Mouse (Mus musculus): ENCODE data around the gene Asxl1. TPM values are rescaled to one million over a fixed set of nuclear protein-coding genes. Genes with fewer than 3 reads are reported as not detected.

Asxl1 gene
- polyA plus RNA-seq, 1 experiment from 2014 or later: 14.3 TPM

DNA sequence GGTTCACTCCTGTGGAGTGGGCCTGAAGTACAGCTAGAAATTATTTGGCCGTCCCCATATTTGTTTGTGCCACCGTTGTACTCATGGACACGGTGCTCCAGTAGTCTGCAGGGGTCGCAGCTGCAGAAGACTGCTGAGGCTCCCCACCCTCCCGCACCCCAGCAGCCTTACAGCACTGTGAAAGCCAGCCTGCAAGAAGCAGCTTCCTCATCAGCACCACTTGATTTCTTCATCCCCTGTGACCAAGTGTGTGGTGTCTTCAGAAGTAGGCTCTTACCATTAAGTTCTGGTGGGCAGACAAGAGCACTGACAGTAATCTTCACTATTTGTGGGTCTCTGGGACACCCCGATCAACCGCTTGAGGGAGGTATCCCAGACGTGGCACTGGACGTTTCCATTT, 32.7 kb upstream of the Asxl1 start:
- Histone ChIP-seq H3K4me1 (ENCODE audit: control insufficient read depth, insufficient read depth, low read length) (no peaks in the 10 kb centered on the region), H3K9ac (ENCODE audit: low read depth, low read length) (no peak overlapping the region), H3K4me2 (ENCODE audit: low read depth, low read length) (no peak overlapping the region), H3K27ac (replicated peaks; ENCODE audit: low read depth, low read length) (no peak overlapping the region), H3K27me3 (replicated peaks; ENCODE audit: control insufficient read depth, insufficient read depth, low read length) (no peaks in the 10 kb centered on the region), H3K4me3 (ENCODE audit: low read depth, low read length) (no peak overlapping the region), H3K9me3 (ENCODE audit: control insufficient read depth, low read length) (no peaks in the 10 kb centered on the region), H3K36me3 (ENCODE audit: control insufficient read depth, insufficient read depth, low read length) (peaks cover 19% of the 10 kb centered on the region)
- WGBS: 82% methylated on average over 9 of the region's 9 CpGs
- DNase-seq (ENCODE audit: low spot score) (no peak), ATAC-seq (ENCODE audit: low read depth) (no peak)

DNA sequence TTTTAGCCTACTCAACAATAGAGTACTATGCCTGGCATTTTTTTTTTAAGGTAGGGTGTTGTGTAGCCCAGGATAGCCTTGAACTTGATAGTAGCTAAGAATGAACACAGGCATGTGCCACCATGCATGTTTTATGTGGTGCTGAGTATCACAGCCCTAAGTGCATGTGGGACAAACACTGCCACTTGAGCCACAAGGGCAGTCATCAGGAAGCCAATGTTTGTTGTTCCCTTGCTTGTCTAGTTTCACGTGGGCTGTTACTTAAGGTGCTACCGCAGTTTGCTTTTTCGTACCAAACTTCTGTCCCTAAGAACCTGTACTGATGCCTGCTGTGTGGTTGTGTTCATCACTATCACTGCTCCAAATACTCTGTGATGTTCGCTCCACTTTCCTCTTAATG, 27.2 kb upstream of the Asxl1 start:
- whole genome bisulfite sequencing: 92% methylated on average over 4 of the region's 4 CpGs
- Histone ChIP-seq H3K27ac (replicated peaks; ENCODE audit: low read depth, low read length) (no peak overlapping the region), H3K4me1 (ENCODE audit: control insufficient read depth, insufficient read depth, low read length) (no peaks in the 10 kb centered on the region), H3K4me3 (ENCODE audit: low read depth, low read length) (no peak overlapping the region), H3K4me2 (ENCODE audit: low read depth, low read length) (no peak overlapping the region), H3K9ac (ENCODE audit: low read depth, low read length) (no peak overlapping the region), H3K9me3 (ENCODE audit: control insufficient read depth, low read length) (no peaks in the 10 kb centered on the region), H3K36me3 (ENCODE audit: control insufficient read depth, insufficient read depth, low read length) (peaks cover 53% of the 10 kb centered on the region), H3K27me3 (replicated peaks; ENCODE audit: control insufficient read depth, insufficient read depth, low read length) (no peaks in the 10 kb centered on the region)
- DNase-seq (ENCODE audit: low spot score): no peak
- no peak for ATAC-seq (ENCODE audit: low read depth)

DNA sequence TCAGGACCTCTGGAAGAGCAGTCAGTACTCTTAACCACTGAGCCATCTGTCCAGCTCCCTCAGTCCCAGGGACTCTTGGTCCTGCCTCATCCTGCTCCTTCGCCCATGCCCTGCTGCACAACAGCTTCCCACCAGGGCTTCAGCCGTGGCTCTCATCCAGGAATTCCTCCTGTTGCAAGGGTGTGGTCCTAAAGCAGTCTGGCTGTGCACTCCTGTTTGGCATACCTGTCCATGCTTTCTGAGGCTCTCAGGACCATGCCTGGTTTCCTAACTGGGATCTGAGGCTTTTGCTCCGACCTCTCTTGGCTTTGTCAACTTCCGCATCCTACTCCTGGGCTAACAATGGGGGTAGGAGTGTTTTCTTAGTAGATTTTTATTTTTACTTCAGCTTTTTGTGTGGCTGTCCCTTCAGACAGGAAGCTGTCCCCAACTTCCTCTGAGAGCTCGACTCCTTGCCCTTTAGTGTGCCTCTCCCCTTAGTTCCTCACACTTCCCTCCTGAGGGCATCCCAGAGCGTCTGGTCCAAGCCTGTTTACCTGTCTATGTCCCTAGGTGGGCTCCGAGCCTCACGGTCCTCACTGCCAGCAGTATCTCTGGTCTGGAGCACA, 26.5 kb upstream of the Asxl1 start:
- ATAC-seq (ENCODE audit: low read depth) (no peak), DNase-seq (ENCODE audit: low spot score) (no peak)
- Histone ChIP-seq H3K4me3 (ENCODE audit: low read depth, low read length) (no peak overlapping the region), H3K4me2 (ENCODE audit: low read depth, low read length) (no peak overlapping the region), H3K9ac (ENCODE audit: low read depth, low read length) (no peak overlapping the region), H3K9me3 (ENCODE audit: control insufficient read depth, low read length) (no peaks in the 10 kb centered on the region), H3K27ac (replicated peaks; ENCODE audit: low read depth, low read length) (no peak overlapping the region), H3K36me3 (ENCODE audit: control insufficient read depth, insufficient read depth, low read length) (peaks cover 60% of the 10 kb centered on the region), H3K4me1 (ENCODE audit: control insufficient read depth, insufficient read depth, low read length) (no peaks in the 10 kb centered on the region), H3K27me3 (replicated peaks; ENCODE audit: control insufficient read depth, insufficient read depth, low read length) (no peaks in the 10 kb centered on the region)
- 75% methylated on average over 8 of the region's 8 CpGs for WGBS

DNA sequence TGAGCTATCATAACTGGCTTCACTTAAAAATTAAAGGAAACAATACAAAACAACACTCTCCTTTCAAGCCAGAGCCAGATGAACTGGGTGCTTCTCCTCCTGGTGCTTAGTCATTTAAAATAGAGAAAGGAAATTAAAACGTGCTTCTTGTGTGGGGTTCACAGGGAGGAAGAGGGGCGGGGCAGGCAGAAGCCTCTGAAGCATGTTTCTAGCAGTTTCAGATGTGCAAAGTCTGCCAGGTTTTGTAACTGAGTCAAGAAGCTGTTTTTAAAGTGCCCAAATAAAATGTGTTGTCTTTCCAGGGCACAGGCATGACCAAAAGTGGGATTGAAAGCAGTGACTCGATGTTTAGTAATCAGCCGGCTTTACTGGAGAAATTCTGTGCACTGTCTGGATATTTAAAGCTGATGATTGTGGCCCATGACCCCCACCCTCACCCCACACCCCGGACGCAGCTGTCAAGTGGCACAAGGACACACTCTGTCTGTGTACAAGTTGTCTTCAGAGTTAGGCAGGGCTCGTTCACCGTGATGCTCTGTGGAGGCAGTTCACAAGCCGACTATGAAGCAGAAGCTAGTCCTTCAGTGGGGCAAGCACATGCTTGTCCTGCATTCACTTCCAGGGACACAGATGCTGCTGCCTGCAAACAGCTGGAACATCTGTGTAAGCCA, 19.8 kb upstream of the Asxl1 start:
- no peaks in the 10 kb centered on the region for H3K4me1 ChIP-seq (ENCODE audit: control insufficient read depth, insufficient read depth, low read length)
- no peaks in the 10 kb centered on the region for H3K27me3 ChIP-seq (replicated peaks; ENCODE audit: control insufficient read depth, insufficient read depth, low read length)
- 77% methylated on average over 9 of the region's 9 CpGs for WGBS
- H3K4me3 ChIP-seq (ENCODE audit: low read depth, low read length): no peak overlapping the region
- no peak for ATAC-seq (ENCODE audit: low read depth)
- no peaks in the 10 kb centered on the region for H3K9me3 ChIP-seq (ENCODE audit: control insufficient read depth, low read length)
- no peak overlapping the region for H3K4me2 ChIP-seq (ENCODE audit: low read depth, low read length)
- H3K9ac ChIP-seq (ENCODE audit: low read depth, low read length): no peak overlapping the region
- H3K27ac ChIP-seq (replicated peaks; ENCODE audit: low read depth, low read length): no peak overlapping the region
- no peak for DNase-seq (ENCODE audit: low spot score)
- H3K36me3 ChIP-seq (ENCODE audit: control insufficient read depth, insufficient read depth, low read length): peaks cover 63% of the 10 kb centered on the region

DNA sequence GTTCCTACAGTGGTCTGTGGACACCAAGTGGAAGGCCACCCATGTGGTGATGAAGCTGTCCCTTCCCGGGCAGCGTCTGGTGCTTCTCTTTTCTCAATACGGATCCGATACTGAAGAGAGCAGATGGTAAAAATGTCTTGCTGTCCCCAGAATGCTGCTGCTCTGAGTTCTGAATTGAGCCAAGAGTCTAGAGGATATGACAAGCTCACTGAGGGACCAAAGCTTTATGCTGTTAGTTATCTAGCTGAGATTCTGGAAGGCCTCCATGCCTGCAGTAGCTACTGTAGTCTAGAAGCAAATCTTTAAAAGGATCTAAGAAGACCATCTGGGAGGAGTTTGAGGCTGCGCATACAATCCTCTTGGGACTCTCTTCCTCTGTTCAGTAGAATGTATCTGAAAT, 13.4 kb upstream of the Asxl1 start:
- Histone ChIP-seq H3K4me1 (ENCODE audit: control insufficient read depth, insufficient read depth, low read length) (no peaks in the 10 kb centered on the region), H3K27me3 (replicated peaks; ENCODE audit: control insufficient read depth, insufficient read depth, low read length) (no peaks in the 10 kb centered on the region), H3K4me2 (ENCODE audit: low read depth, low read length) (no peak overlapping the region), H3K36me3 (ENCODE audit: control insufficient read depth, insufficient read depth, low read length) (peaks cover 36% of the 10 kb centered on the region), H3K27ac (replicated peaks; ENCODE audit: low read depth, low read length) (no peak overlapping the region), H3K4me3 (ENCODE audit: low read depth, low read length) (no peak overlapping the region), H3K9ac (ENCODE audit: low read depth, low read length) (no peak overlapping the region), H3K9me3 (ENCODE audit: control insufficient read depth, low read length) (no peaks in the 10 kb centered on the region)
- 89% methylated on average over 5 of the region's 5 CpGs for WGBS
- DNase-seq (ENCODE audit: low spot score) (no peak), ATAC-seq (ENCODE audit: low read depth) (no peak)

DNA sequence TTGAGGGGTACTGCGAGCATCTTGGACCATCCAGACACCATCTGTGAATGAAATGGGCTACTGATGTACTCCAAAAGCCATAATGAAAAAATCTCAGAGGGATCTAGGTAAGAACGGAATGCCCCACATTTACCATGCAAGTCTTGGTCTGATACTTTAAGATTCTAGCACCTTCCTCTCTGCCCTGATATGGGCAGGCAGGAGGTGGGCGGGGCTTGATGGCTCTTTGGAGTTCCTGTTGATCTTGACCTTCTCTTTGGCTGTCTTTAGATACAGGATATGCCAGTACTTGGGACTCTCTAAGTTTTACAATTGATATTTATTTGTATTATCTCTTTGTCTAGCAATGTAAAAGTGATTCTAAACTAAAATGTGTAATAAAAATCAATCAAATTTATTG, 12.6 kb upstream of the Asxl1 start:
- H3K9me3 ChIP-seq (ENCODE audit: control insufficient read depth, low read length): no peaks in the 10 kb centered on the region
- H3K9ac ChIP-seq (ENCODE audit: low read depth, low read length): no peak overlapping the region
- H3K4me2 ChIP-seq (ENCODE audit: low read depth, low read length): no peak overlapping the region
- H3K36me3 ChIP-seq (ENCODE audit: control insufficient read depth, insufficient read depth, low read length): peaks cover 36% of the 10 kb centered on the region
- H3K27me3 ChIP-seq (replicated peaks; ENCODE audit: control insufficient read depth, insufficient read depth, low read length): no peaks in the 10 kb centered on the region
- no peak overlapping the region for H3K27ac ChIP-seq (replicated peaks; ENCODE audit: low read depth, low read length)
- H3K4me3 ChIP-seq (ENCODE audit: low read depth, low read length): no peak overlapping the region
- no peak for DNase-seq (ENCODE audit: low spot score)
- H3K4me1 ChIP-seq (ENCODE audit: control insufficient read depth, insufficient read depth, low read length): no peaks in the 10 kb centered on the region
- ATAC-seq (ENCODE audit: low read depth): no peak
- 96% methylated on average over 3 of the region's 3 CpGs for WGBS

DNA sequence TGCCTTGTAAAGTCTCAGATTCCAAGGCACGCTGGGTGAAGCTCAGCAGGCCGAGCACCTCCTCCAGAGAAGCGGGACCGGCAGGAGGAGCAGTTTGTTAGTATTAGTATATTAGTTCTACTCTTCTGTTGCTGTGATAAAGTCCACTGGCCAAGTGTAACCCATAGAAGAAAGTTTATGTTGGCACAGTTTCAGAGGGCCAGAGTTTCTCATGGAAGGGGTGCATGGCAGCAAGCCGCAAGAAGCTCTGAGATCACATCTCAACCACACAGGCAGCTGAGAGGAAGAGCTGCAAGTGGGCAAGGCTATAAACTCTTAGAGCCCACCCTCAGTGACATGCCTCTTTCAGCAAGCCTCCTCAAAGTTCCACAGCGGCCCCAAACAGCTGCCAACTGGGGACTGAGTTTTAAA, 11.8 kb upstream of the Asxl1 start:
- no peak overlapping the region for H3K4me3 ChIP-seq (ENCODE audit: low read depth, low read length)
- peaks cover 36% of the 10 kb centered on the region for H3K36me3 ChIP-seq (ENCODE audit: control insufficient read depth, insufficient read depth, low read length)
- 79% methylated on average over 6 of the region's 6 CpGs for WGBS
- H3K4me2 ChIP-seq (ENCODE audit: low read depth, low read length): no peak overlapping the region
- H3K9ac ChIP-seq (ENCODE audit: low read depth, low read length): no peak overlapping the region
- no peaks in the 10 kb centered on the region for H3K27me3 ChIP-seq (replicated peaks; ENCODE audit: control insufficient read depth, insufficient read depth, low read length)
- no peaks in the 10 kb centered on the region for H3K4me1 ChIP-seq (ENCODE audit: control insufficient read depth, insufficient read depth, low read length)
- H3K27ac ChIP-seq (replicated peaks; ENCODE audit: low read depth, low read length): no peak overlapping the region
- H3K9me3 ChIP-seq (ENCODE audit: control insufficient read depth, low read length): no peaks in the 10 kb centered on the region
- DNase-seq (ENCODE audit: low spot score) (peak; percentile 45), ATAC-seq (ENCODE audit: low read depth) (no peak)

DNA sequence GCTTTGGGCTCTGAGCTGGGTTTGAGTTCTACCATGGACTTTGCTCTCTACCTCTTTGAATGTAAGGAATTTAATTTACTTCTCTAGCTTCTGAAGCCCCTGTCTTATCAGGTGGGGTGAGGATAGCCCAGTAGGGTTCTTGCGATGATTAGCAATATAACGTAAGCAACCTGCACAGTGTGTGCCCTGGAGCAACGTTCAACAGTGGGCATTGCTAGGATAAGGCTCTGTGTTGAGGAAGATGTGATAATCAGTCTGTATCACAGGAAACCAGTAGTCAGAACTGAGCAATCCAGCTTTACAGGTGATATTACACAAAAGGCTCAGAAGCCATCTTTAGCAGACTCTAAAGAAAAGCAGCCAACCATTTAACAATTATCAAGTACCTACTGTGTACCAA, 11.3 kb upstream of the Asxl1 start:
- Histone ChIP-seq H3K4me3 (ENCODE audit: low read depth, low read length) (no peak overlapping the region), H3K9ac (ENCODE audit: low read depth, low read length) (no peak overlapping the region), H3K9me3 (ENCODE audit: control insufficient read depth, low read length) (no peaks in the 10 kb centered on the region), H3K27ac (replicated peaks; ENCODE audit: low read depth, low read length) (no peak overlapping the region), H3K36me3 (ENCODE audit: control insufficient read depth, insufficient read depth, low read length) (peaks cover 36% of the 10 kb centered on the region), H3K27me3 (replicated peaks; ENCODE audit: control insufficient read depth, insufficient read depth, low read length) (no peaks in the 10 kb centered on the region), H3K4me2 (ENCODE audit: low read depth, low read length) (no peak overlapping the region), H3K4me1 (ENCODE audit: control insufficient read depth, insufficient read depth, low read length) (no peaks in the 10 kb centered on the region)
- no peak for DNase-seq (ENCODE audit: low spot score)
- WGBS: 87% methylated on average over 3 of the region's 3 CpGs
- no peak for ATAC-seq (ENCODE audit: low read depth)

DNA sequence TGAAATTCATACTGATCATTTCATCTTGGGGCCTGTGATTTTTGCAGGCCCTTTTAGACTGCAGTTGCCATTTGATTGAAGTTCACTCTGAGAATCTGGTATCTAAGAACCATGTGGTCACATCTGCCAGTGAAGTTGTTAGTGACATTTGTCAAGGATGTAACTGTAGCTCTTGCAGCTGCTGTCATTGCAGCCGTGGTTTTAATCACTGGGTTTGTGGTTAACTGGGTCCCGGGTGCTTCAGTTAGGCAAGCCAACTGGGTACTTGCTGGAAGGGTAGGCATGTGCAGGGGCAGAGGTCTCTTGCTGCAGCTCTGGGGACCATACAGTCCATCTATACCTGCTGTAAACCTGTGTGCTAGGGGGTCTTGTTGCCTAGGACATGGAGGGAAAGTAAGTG, 9.5 kb upstream of the Asxl1 start:
- WGBS: 44% methylated on average over 2 of the region's 2 CpGs
- peak; percentile 50; the same call in 1 of the 2 replicates for ATAC-seq (ENCODE audit: low read depth)

More for the DNA sequence above, 9.5 kb upstream of the Asxl1 start:
- H3K4me1 ChIP-seq (ENCODE audit: control insufficient read depth, insufficient read depth, low read length): no peaks in the 10 kb centered on the region
- H3K9ac ChIP-seq (ENCODE audit: low read depth, low read length): no peak overlapping the region
- peaks cover 19% of the 10 kb centered on the region; the same call in 1 of the 2 replicates for H3K36me3 ChIP-seq (ENCODE audit: control insufficient read depth, insufficient read depth, low read length)
- H3K9me3 ChIP-seq (ENCODE audit: control insufficient read depth, low read length): no peaks in the 10 kb centered on the region
- DNase-seq (ENCODE audit: low spot score): peak; percentile 77
- no peak overlapping the region for H3K4me2 ChIP-seq (ENCODE audit: low read depth, low read length)
- H3K4me3 ChIP-seq (ENCODE audit: low read depth, low read length): no peak overlapping the region
- no peaks in the 10 kb centered on the region for H3K27me3 ChIP-seq (replicated peaks; ENCODE audit: control insufficient read depth, insufficient read depth, low read length)
- H3K27ac ChIP-seq (replicated peaks; ENCODE audit: low read depth, low read length): no peak overlapping the region

Measured in embryonic facial prominence, embryonic 14.5 days (tissue).